Mouse (Mus musculus): ENCODE measurements around the gene Xkr7.

DNA sequence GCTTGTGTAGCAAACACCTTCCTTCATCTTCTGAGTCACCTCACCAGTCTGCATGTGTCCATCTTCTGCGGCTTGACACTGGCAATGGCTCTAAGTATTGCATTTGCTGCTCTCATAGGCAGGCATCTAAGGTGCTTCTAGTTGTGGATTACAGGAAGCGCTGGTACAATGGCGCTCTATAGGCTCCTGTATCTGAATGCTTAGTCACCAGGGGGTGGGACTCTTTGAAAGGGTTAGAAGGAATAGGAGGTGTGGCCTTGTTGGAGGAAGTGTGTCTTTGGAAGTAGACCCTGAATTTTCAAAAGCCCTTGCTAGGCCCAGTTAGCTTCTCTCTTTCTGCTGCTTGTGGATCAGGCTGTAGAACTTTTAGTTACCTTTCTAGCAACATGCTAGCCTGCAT, 10.5 kb upstream of the Xkr7 start:
- TF ChIP-seq POLR2A (IDR thresholded peaks at IDR 0.05; ENCODE audit: extremely low read depth, insufficient read depth, low read length) = no peak
- TF ChIP-seq CTCF (IDR thresholded peaks at IDR 0.05; ENCODE audit: low read depth, low read length) = no peak
